Mouse (Mus musculus): ENCODE measurements around the gene Gm28043.
"Not testable (repeated sequence)": the region's sequence is repeated elsewhere in the genome, so short reads cannot be mapped to it uniquely, and the experiment has no call there.

Gm28043 gene

GRCm38 (mm10) chr17:29614115-29615023, at the start of gene Gm28043, which contains the start of gene Rnf8:
TSS of gene Gm28043 (plus strand) at chr17:29614876.
TSS of gene Rnf8 (plus strand) at chr17:29614790.
- peak; percentile 89 for DNase-seq (ENCODE audit: low spot score)

- DNase-seq (ENCODE audit: low spot score), result no peak
Observed at GRCm38 (mm10) chr17:29565521-29565920, 49.2 kb upstream of the Gm28043 start.

- no peak for DNase-seq (ENCODE audit: low spot score)
Observed at GRCm38 (mm10) chr17:29568435-29568834, 46.2 kb upstream of the Gm28043 start.

- DNase-seq (ENCODE audit: low spot score), result no peak
Observed at GRCm38 (mm10) chr17:29569831-29570230, 44.8 kb upstream of the Gm28043 start.

- DNase-seq (ENCODE audit: low spot score), result no peak
Observed at GRCm38 (mm10) chr17:29579579-29580126, 35.0 kb upstream of the Gm28043 start.

GRCm38 (mm10) chr17:29583569-29583968, 31.1 kb upstream of the Gm28043 start:
- no peak for DNase-seq (ENCODE audit: low spot score)

- DNase-seq (ENCODE audit: low spot score), result no peak
Observed at GRCm38 (mm10) chr17:29584306-29584705, 30.4 kb upstream of the Gm28043 start.

- no peak for DNase-seq (ENCODE audit: low spot score)
Observed at GRCm38 (mm10) chr17:29584737-29585136, 29.9 kb upstream of the Gm28043 start.

- no peak for DNase-seq (ENCODE audit: low spot score)
Observed at GRCm38 (mm10) chr17:29585446-29585845, 29.2 kb upstream of the Gm28043 start.

GRCm38 (mm10) chr17:29586921-29587320, 27.8 kb upstream of the Gm28043 start:
- no peak for DNase-seq (ENCODE audit: low spot score)

GRCm38 (mm10) chr17:29589221-29589898, 25.3 kb upstream of the Gm28043 start:
- no peak for DNase-seq (ENCODE audit: low spot score)

- no peak for DNase-seq (ENCODE audit: low spot score)
Observed at GRCm38 (mm10) chr17:29595891-29596770, 18.5 kb upstream of the Gm28043 start.

- DNase-seq (ENCODE audit: low spot score), result no peak
Observed at GRCm38 (mm10) chr17:29596771-29597132, 17.9 kb upstream of the Gm28043 start.

- no peak for DNase-seq (ENCODE audit: low spot score)
Observed at GRCm38 (mm10) chr17:29599051-29599450, 15.6 kb upstream of the Gm28043 start.

- no peak for DNase-seq (ENCODE audit: low spot score)
Observed at GRCm38 (mm10) chr17:29599537-29599936, 15.1 kb upstream of the Gm28043 start.

- DNase-seq (ENCODE audit: low spot score), result no peak
Observed at GRCm38 (mm10) chr17:29601391-29601790, 13.3 kb upstream of the Gm28043 start.

GRCm38 (mm10) chr17:29603283-29603682, 11.4 kb upstream of the Gm28043 start:
- DNase-seq (ENCODE audit: low spot score), result no peak

- not testable (repeated sequence) for DNase-seq (ENCODE audit: low spot score)
Observed at GRCm38 (mm10) chr17:29613453-29613852, 1.2 kb upstream of the Gm28043 start.

GRCm38 (mm10) chr17:29615024-29615551, 412 bp downstream of the Gm28043 start:
- no peak for DNase-seq (ENCODE audit: low spot score)

- DNase-seq (ENCODE audit: low spot score), result no peak
Observed at GRCm38 (mm10) chr17:29615616-29616015, 940 bp downstream of the Gm28043 start.

GRCm38 (mm10) chr17:29619231-29619630, 4.6 kb downstream of the Gm28043 start:
- DNase-seq (ENCODE audit: low spot score), result no peak

- DNase-seq (ENCODE audit: low spot score), result no peak
Observed at GRCm38 (mm10) chr17:29623488-29623887, 8.8 kb downstream of the Gm28043 start.

All from ovary, adult 18-20 months (tissue).